Mouse (Mus musculus) lung, postnatal 10 days (tissue): ENCODE data around the gene Nudt16l1.

ENCODE experiments used
- DNase-seq: peaks from one replicate; pipeline ENCODE4 v3.0.0; 2021

Gene Nudt16l1

DNA sequence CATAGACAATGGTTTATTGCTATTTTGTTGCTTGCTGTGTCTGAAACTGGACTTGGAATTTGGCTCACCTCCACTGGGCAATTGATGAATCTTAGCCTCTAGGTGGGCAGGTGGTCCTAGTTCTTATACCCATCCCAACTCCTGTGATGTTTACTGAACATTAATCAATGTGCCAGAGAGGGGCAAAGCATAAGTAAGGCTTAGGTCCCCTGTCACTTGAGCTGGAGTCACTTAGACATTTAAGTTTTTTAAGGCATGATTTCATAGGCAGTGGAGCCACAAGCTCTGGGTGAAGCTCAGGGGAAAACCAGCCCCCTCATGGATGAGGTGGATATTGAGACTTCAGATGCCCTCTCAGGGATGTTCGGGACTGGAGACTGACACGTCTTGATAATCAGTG, at the start of gene Nudt16l1:
Gene Nudt16l1, plus strand, starts transcription at position 301 of the 400 bp plus-strand sequence.
- DNase-seq: no peak

DNA sequence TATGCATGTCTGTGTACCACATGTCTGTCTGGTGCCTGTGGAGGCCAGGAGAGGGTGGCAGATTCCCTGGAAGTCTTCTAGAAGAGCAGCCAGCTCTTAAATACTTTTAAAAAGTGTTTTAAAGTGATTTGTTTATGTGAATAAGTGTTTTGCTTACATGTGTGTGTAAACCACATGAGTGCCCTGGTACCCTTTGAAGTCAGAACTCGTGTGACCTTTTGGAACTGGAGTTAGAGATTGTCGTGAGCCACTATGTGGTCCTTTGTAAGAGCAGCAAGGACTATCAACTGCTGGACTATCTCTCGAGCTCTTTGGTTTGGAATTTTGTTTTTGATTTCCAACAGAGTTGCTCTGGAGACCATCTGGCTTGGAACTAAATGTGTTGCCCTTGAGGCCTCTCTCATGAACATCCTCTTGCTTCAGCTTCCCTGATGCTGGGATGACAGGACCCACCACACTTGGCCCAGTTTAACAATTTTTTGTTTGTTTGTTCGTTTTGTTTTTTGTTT, 48.3 kb upstream of the Nudt16l1 start:
- no peak for DNase-seq

DNA sequence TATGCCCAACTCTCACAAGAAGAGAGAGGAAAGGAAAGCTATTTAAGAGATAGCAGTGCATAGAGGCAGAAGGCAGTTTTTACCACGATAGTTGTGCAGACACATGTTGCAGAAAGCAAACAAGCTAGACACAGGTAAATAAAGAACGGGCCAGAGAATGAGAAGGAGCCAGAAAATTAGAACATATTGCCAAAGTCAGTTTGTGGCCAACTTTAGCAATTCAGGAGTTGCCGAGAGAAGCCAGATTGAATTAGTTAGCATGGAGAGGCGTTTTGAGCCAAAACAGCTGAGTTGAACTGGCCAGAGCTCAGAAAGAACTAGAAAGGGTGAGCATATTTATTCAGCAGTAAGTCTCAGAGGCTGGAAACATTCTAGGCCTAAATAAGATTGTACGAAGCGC, 46.4 kb upstream of the Nudt16l1 start:
- DNase-seq: no peak

DNA sequence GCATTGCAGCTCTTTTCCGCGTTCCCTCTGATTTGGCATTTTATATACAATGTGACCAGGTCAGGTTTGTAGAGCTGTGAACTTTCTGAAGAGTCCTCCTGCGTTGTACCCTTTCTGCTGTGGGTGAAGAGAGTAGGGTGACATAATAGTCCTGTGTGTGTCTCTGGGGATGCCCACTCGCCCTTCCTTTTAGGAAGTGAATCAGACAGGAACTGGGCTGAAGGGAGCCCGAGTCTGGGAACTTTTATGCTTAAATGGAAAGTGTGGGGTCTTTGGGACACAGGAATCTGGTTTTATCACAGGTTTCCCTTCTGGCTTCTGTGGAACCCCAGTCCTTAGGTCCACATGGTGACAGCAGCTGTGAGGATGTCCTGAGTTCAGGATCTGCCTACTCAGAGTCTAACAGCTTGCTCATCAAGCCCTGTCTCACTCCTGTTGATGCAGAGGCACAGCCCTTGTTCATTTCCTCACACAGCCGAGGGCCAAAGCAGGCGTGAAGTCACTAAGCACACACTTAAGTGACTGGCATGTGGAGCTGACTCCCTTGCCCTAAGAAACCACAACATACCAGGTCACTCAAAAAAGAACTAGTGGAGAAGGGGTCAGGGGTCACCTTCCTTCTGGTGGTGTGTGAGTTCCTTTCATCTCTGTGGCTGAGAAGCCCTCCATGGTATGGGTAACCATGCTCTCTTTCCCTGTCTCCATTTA, 44.2 kb upstream of the Nudt16l1 start:
- DNase-seq: peak; percentile 51

DNA sequence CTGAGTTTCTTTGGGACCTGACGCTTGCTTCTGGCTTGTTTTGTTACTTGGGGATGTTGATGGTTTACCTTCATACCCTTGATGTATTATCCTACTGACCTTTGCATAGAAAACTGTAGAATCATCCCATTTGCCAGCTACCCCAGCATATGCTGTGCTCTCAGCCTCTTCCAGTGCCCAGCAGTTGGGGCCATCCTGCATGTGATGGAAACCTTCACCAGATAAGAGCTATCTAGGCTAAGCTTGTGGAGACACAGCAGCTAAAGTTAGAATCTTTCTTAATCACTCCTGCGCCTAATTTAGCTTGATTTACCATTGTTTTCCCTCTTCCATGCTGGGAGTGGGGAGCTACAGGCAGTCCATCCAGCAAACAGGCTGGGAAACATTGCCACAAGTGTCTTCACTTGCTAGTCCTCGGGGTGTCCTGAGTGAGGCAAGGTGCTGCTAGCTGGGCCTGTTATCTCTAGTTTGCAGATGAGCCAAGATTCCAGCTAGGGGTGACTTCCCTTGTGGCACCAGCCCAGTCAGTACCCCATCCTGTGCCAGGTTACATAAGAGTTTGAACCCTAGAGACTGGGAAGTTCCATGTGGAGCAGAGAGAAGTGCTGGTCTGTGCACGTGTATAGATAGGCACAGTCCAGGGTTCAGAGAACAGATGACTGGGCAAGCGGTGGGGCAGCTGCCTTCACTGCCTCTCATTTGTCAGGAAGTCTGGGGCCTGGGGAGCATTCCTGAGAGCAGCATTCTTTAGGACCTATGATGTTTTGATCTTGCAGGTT, 42.1 kb upstream of the Nudt16l1 start:
- no peak for DNase-seq

DNA sequence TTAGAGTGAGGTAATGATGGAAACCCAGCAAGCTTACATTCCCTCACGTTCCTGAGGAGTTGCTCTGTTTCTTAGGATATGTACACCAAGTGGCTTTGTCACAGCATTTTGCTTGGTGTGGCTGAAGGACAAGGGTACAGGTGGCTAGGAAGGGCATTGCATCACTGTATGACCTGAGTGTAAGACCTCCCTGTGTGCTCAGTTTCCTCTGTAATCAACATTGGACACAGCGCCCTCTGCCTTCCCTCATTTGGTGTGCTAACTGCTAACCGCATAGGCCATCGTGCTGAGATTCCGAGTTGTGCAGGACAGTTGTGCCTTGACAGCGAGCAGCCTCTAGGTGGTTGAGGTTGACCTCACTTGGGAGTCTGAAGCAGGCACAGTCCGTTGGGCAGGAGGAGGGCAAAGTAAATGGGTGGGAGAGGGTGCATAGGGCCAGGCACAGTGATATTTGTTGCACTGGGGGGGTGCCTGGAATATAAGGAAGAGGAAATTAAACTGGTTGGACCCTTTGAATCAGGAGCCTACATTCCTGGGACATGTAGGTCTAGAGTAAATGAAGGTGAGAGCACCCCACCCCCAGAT, 41.3 kb upstream of the Nudt16l1 start:
- no peak for DNase-seq

DNA sequence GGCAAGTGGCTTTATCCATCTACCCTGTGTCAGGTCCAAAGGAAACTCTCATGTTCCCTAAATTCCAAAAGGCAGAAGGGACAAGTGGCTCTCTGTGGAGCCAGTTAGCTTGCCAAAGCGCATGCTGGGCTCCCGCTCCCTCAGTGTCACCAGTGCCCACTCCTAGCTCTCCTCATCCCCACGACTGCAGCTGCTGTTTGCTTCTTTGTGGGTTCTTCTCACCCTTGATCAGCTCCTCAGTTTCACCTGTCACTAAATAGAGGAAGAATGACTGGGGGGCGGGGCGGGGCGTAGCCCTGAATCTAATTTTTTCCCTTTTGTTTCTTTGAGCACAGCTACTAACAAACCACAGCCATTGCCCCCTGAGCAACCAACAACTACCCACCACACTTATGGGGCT, 39.7 kb upstream of the Nudt16l1 start:
- no peak for DNase-seq

DNA sequence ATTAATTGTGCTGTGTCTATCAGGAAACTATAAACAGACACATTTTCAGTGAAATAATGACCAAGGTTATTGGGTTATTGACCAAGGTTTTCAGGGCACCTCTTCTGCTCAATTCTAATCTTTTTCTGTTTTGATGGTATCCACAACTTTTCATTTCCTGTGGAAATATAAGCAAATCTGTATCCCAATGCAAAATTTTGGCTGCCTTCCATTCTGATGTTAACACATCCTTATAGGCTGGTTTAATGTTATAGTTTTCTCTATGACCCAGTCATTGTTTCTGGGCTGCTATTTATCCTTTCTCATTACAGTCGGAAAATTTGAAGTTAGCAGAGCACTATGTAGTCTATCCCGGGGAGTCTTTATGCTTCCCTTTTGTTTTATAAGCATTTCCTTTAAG, 38.9 kb upstream of the Nudt16l1 start:
- DNase-seq: no peak

DNA sequence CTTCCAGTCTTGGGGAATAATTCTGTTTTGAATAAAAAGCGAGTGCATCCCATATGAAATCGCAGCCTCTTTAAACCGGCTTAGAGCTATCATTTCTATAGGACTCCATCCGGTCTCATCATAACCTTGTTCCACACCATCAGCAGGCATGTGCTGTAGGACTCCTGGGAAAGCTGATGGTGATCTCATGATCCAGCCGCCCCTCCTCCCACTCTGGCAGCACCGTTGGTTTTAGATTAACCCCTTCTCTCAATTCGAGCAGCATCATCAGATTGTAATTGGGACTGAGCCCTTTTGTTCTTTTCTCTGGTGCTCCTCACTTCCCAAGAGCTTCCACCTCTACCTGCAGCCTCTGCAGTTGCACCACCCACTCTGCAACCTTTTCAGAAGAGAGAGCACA, 37.4 kb upstream of the Nudt16l1 start:
- DNase-seq: no peak

DNA sequence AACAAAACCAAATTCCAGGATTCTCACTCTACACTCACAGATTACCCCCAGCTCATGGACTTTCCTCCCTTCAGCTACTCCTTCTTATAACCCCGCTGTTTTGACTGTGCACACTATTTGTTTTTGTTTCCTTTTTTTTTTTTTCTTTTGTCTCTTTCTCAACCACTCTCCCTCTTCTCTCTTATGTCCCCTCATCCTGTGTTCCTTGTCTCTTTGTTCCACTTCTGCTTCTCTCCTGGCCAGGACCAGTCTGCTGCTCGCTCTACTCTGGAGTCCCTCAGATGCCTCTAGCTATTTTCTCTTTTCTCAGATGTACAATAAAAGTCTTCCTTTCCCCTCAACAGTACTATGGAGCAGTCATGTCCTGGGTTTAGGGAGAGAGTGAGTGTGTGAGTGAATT, 36.2 kb upstream of the Nudt16l1 start:
- no peak for DNase-seq

DNA sequence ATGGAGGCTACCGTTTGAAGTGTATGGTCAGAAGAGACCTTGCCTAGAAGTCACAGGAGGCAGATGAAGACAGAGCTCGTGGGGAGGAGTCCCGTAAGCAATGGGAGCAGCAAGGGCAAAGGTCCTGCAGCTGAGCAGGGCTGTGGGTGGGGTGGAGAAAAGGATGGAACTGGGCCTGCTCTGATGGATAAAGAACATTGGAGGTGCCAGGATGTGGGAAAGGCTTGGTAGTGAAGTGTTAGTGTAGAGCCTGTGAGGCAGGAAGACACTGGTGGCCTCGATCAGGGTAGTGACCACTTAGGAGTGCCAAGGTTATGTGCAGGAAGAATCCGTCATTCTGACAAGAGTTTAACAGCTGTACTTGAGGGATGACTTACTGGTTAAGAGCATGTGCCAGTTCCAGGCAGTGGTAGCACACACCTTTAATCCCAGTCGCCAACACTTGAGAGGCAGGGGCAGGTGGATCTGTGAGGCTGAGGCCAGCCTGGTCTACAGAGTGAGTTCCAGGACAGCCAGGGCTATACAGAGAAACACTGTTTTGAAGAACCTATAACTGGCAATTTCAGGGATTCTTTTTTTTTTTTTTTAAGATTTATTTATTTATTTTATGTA, 35.0 kb upstream of the Nudt16l1 start:
- DNase-seq: no peak

DNA sequence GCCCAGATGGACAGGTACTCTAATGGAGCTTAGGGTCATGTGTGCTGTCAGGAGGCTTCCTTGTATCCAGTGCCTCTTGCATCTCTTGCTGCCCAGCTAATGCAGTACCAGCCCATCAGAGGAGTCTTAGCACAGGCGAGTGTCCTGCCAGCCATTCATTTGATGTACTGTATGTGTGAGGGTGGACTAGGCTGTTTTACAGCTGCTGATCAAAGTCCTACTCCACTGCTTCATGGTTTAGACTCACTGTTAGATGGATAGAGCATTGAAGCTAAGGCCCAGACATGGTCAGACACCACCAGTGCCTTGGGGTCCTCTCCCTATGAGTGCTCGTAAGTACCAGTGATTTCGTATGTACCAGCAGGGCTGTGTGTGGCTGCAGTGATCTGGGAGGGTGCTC, 33.7 kb upstream of the Nudt16l1 start:
- no peak for DNase-seq

DNA sequence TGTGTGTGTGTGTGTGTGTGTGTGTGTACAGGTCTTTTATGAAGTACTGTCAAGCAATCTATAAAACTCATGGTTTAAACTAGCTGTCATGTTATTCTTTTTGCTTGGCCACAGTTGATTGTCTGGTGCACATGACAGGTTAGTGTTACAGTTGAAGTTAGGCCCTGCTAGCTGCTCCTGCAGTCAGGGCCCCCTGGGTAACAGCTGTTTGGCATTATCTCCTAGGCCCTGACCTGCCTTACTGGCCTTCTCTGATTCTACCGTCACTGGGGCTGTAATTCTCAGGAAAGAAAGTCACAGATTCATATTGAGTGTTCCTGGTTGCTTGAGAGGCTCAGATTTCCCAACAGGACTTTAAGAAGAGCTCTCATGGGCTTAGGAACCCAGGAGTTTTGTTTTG, 33.0 kb upstream of the Nudt16l1 start:
- no peak for DNase-seq

DNA sequence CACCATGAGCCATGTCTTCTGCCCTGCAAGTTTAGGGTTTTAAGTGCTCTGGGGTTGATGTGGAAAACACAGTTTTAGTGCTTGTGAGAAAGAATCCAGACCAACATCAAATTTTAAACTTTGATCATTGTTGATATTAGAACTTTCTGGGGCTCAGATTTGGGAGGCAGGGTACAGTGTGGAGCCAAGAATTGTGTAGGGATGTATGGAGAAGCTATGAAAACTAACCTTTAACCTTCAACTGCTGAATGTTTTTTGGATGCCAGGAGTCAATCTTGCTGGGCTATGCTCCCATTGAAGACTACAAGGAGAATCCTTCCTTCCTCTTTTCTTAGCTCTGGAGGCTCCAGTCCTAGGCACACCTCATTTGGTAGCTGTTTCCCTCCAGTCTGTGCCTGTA, 32.0 kb upstream of the Nudt16l1 start:
- DNase-seq: no peak

DNA sequence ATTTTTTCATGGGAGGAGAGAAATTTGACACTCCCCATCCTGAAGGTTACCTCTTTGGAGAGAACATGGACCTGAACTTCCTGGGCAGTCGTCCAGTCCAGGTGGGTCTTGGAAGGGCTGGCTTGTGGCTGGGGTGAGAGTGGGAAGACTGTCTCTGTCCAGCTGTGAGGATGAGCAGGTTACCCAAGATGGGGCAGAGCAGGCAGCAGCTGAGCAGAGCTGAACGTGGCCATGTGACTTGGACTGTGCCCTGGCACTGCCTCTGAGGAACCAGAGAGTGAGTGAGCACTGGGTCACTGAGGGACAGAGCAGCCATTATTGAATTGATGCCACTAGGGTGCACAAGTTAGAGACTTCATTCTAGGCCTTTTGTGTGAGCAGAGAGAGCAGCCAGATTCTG, 31.2 kb upstream of the Nudt16l1 start:
- no peak for DNase-seq

DNA sequence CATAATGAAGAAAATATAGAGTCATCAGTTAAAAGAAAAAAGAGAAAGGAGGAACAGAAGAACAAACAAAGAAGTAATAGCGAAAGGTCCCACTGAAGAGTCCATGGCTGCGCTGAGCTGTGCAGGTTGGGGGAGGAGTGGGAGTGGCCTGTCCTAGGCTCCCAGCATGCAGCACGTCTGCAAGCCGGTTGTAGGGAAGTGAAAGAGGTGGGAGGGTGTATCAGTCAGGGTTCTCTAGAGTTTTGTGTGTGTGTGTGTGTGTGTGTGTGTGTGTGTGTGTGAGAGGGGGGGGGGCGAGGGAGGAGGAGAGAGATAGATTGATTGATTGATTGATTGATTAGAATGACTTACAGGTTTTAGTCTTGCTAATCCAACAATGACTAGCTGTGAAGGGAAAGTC, 30.6 kb upstream of the Nudt16l1 start:
- DNase-seq: no peak

DNA sequence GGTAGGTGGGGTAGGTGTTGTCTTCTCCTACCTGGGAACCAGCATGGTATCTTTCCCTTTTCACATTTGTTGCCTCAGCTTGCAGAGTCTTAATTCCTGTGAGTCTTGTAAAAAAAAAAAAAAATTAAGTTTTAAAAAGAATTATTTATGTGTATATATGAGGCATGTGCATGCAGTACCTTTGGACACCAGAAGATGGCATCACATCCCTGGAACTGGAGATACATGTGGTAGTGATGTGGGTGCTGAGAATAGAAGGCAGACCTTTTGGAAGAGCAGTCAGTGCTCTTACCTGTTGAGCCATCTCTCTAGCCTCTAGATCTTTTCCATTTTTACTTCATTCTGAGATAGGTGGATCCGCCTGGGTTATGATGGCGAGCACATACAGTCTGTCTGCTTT, 28.8 kb upstream of the Nudt16l1 start:
- peak; percentile 43 for DNase-seq

DNA sequence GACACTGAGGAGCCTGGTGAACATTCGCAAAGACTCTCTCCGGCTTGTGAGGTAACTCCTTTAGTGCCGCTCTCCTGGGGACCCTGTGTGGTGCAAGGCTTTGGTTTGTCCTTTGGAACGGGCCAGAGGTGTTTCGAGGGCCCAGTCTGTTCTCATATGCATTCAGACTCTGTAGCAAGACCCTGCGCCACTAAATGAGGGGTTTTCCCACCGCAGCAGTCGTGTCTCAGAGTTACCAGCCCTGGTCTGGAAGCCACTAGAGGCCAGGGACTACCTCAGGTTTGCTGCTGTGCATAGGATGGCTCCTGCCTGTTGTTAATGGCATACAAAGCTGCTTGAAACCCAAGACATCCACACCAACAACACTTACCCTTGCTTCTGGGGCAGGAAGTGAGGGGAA, 27.8 kb upstream of the Nudt16l1 start:
- DNase-seq: no peak

DNA sequence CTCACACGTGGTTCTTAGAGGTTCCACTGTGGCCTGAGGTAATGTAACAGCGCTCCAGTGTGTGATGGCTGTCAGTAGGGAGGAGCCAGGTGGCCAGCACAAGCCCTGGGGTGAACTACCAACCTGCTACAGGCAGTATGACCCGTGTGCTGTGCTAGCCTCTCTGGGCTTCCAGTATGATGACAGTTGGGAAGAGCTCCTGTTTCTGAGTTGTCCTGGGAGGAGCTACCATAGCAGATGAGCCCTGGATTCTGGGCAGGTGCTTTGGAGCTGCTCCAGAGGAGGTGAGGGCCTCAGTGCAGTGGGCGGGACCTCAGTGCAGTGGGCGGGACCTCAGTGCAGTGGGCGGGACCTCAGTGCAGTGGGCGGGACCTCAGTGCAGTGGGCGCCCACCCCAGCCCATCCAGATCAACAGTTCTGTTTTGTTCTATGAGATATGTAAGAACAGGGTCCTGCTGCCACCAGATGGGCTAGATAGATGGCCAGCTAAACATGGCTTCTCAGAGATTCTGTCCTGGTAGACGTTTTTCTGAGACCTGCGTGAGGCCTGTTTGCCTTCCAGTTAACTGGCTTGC, 26.4 kb upstream of the Nudt16l1 start:
- no peak for DNase-seq

DNA sequence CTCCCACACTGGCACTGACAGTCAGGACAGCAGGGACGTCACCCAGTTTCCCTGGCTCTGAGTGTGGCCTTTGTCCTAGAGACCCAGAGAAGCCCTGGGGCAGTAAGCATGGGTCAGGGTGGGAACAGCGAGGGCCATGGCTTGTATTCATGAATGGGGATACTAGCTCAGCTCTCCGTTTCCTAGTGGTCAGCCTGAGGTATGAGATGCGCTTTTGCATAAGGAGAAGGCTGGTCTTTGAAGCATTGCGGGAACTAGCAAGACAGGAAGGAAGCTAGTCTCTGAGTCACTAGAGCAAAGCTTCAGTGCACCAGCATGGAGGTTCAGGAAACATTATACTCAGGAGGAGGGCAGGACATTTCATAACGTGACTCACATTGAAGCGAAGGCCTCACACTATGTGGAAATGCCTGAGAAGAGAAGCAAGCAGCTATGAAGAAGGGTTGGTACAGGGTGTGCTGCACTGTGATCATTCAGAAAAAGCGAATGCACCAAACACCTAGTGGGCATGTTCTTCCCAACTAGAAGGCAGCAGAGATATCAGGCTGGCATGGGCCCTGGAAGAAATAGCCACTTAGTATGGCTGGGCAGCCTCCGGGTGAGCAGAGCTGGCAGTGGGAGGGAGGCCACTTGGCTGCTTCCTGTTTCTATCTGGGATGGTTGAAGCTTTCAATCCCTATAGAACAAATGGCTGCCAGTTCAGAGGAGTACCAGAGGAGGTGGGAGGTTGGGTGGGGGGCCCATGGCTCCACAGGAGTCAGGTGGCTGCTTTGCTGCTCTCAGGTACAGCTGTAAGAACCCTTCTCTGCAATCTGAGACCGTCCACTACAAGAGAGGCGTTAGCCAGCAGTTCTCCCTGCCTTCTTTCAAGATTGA, 25.4 kb upstream of the Nudt16l1 start:
- no peak for DNase-seq

DNA sequence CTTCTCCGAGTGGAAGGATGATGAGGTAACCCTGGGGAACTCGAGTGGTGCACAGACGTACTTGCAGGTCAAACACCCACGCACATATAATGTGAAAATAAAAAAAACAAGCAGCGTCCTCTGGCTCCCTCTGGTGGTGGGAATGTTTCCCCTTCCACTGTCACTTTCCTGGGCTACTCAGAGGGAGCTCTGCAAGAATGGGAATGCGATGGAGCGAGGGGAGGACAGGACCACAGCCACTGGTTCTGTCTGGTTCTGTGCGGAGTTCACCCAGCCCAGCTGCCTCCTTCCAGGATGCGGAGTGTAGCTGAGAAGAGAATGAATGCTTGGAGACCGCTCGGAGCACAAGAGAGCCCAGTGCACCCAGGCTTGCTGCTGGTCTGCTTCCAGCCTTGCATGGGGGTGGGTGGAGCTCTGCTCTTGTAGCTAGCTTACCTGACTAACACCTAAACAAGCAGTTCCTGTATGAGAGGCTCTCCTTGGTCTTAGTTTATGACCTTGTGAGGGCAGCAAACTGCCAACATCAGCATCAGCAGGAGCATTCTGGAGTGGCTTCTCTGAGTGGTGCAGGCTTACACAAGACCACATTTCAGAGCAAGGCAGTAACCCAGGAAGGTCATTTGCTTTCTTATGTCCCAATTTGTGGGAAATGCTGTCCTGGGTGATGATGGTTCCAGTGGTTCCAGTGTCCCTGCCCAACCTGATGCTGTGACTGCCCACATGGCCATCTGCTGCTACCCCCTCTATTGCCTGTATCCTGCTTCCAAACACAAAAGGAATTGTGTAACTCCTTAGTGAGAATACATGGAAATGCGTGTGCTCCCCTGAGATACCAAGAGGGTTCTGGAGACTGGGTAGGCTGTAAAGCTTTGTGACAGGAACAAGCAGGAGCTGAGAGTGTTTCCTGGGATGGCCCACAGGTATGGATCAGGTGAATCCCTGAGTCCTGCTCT, 24.5 kb upstream of the Nudt16l1 start:
- peak; percentile 94 for DNase-seq
